Mouse (Mus musculus): ENCODE results near the gene Tmem100.

Gene Tmem100

GRCm38 (mm10) chr11:90029841-90030398 lies at the start of gene Tmem100:
Tmem100 (plus strand) TSS chr11:90030348.
- no peak for DNase-seq

GRCm38 (mm10) chr11:89982918-89983317 lies 47.2 kb upstream of the Tmem100 start:
- no peak for DNase-seq

- no peak for DNase-seq
Observed at GRCm38 (mm10) chr11:89984436-89984835, 45.7 kb upstream of the Tmem100 start.

GRCm38 (mm10) chr11:89985200-89986187 lies 44.7 kb upstream of the Tmem100 start:
- DNase-seq = no peak

GRCm38 (mm10) chr11:89986516-89986915 lies 43.6 kb upstream of the Tmem100 start:
- DNase-seq = no peak

- DNase-seq = peak; percentile 54 to 72
Observed at GRCm38 (mm10) chr11:89988936-89989589, 41.1 kb upstream of the Tmem100 start.

GRCm38 (mm10) chr11:89991661-89992060 lies 38.5 kb upstream of the Tmem100 start:
- DNase-seq = no peak

- no peak for DNase-seq
Observed at GRCm38 (mm10) chr11:89994706-89995105, 35.4 kb upstream of the Tmem100 start.

- no peak for DNase-seq
Observed at GRCm38 (mm10) chr11:89995596-89995995, 34.6 kb upstream of the Tmem100 start.

GRCm38 (mm10) chr11:89996406-89996805 lies 33.7 kb upstream of the Tmem100 start:
- DNase-seq = no peak

GRCm38 (mm10) chr11:89996856-89997255 lies 33.3 kb upstream of the Tmem100 start:
- DNase-seq = peak; percentile 50 to 59

GRCm38 (mm10) chr11:89998996-89999770 lies 31.0 kb upstream of the Tmem100 start:
- DNase-seq = no peak

- DNase-seq = no peak
Observed at GRCm38 (mm10) chr11:90000666-90001065, 29.5 kb upstream of the Tmem100 start.

- DNase-seq = no peak
Observed at GRCm38 (mm10) chr11:90001396-90002230, 28.5 kb upstream of the Tmem100 start.

GRCm38 (mm10) chr11:90002231-90002986 lies 27.7 kb upstream of the Tmem100 start, which contains the start of gene Pctp:
Pctp (minus strand) TSS chr11:90002894.
- DNase-seq = peak; percentile 87 to 91

- no peak for DNase-seq
Observed at GRCm38 (mm10) chr11:90002987-90003348, 27.2 kb upstream of the Tmem100 start.

- no peak for DNase-seq
Observed at GRCm38 (mm10) chr11:90003386-90003785, 26.8 kb upstream of the Tmem100 start.

- DNase-seq = no peak
Observed at GRCm38 (mm10) chr11:90006111-90006510, 24.0 kb upstream of the Tmem100 start.

- no peak for DNase-seq
Observed at GRCm38 (mm10) chr11:90007791-90008531, 22.2 kb upstream of the Tmem100 start.

GRCm38 (mm10) chr11:90013657-90014056 lies 16.5 kb upstream of the Tmem100 start:
- no peak for DNase-seq

Measured in lung, adult 18-20 months (tissue).